Mouse (Mus musculus) embryonic facial prominence, embryonic 11.5 days (tissue): ENCODE data around the gene Rrp1. TPM values are rescaled to one million over a fixed set of nuclear protein-coding genes. Genes with fewer than 3 reads are reported as not detected.

Experiments
- ATAC-seq: fragments of 200-750 bp; cut with Nextera tagmentation; replicated peaks from 2 replicates; pipeline ENCODE4 v1.8.0; 2017; ENCODE audit warnings: low read depth; ENCODE audit not compliant: insufficient number of reproducible peaks, low FRiP score, low TSS enrichment
- DNase-seq: peaks from one replicate; pipeline ENCODE4 v3.0.0-alpha.2; 2015; ENCODE audit warnings: low spot score
- H3K27ac ChIP-seq: fragments of 300-500 bp; sonication (generic); replicated peaks from 2 replicates; pipeline ENCODE4 v1.5.1; 2014; ENCODE audit warnings: mild to moderate bottlenecking, low read depth, low read length, control low read depth
- H3K27me3 ChIP-seq: fragments of 300-500 bp; sonication (generic); 2 replicates; pipeline ENCODE4 v1.6.1; 2014; ENCODE audit warnings: mild to moderate bottlenecking, low read length, moderate library complexity, mixed read lengths; ENCODE audit not compliant: control insufficient read depth, insufficient read depth
- H3K36me3 ChIP-seq: fragments of 300-500 bp; sonication (generic); replicated peaks from 2 replicates; pipeline ENCODE4 v1.6.1; 2014; ENCODE audit warnings: low read depth, mild to moderate bottlenecking, low read length, moderate library complexity, mixed read lengths; ENCODE audit not compliant: control insufficient read depth, insufficient read depth
- H3K4me1 ChIP-seq: fragments of 300-500 bp; sonication (generic); 2 replicates; pipeline ENCODE4 v1.6.1; 2014; ENCODE audit warnings: low read length, mixed read lengths; ENCODE audit not compliant: control insufficient read depth, insufficient read depth
- H3K4me2 ChIP-seq: fragments of 300-500 bp; sonication (generic); 2 replicates; pipeline ENCODE4 v1.6.1; 2014; ENCODE audit warnings: low read depth, mild to moderate bottlenecking, control low read depth, low read length, moderate library complexity
- H3K4me3 ChIP-seq: fragments of 300-500 bp; sonication (generic); 2 replicates; pipeline ENCODE4 v1.5.1; 2014; ENCODE audit warnings: low read depth, low read length, control low read depth
- H3K9ac ChIP-seq: fragments of 300-500 bp; sonication (generic); replicated peaks from 2 replicates; pipeline ENCODE4 v1.6.1; 2014; ENCODE audit warnings: mild to moderate bottlenecking, control low read depth, low read length
- H3K9me3 ChIP-seq: fragments of 300-500 bp; sonication (generic); replicated peaks from 2 replicates; pipeline ENCODE4 v1.6.1; 2016; ENCODE audit warnings: mild to moderate bottlenecking, low read length, inconsistent platforms, mixed read lengths; ENCODE audit not compliant: control insufficient read depth
- WGBS: fragments of 180-500 bp; shearing (Covaris S2); extraction: QIAGEN DNeasy Blood & Tissue Kit; methylation state at CpG from one replicate; pipeline ENCODE4 v1.1.7; 2014; 5-methylcytosine and 5-hydroxymethylcytosine counted together
- polyA plus RNA-seq: library from polyadenylated mRNA; unstranded; fragments of >200 nt; fragmentation: Nextera tagmentation; extraction: Ambion mirVana; gene quantifications from 2 replicates; pipeline ENCODE4 v1.2.1, GENCODE M21; 2014

Gene Rrp1
- polyA plus RNA-seq, 1 experiment from 2014 or later = 225 TPM

DNA sequence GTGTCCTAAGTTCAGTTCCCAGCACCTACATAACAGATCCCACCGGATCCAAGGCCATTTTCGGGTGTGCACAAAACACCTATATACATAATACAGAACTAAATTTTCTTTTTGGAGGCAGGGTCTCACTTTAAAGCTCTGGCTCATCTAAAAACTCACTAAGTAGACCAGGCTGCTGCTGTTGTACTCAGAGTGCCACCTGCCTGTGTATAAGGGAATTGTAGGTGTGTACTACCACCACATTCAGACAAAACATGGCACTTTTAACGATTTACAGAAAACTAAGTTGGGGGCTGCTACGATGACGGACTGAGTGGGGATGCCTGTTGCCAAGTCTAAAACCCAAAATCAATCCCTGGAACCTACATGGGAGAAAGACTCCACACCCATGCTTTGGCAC, 37.9 kb upstream of the Rrp1 start:
- H3K27me3 ChIP-seq = no peaks in the 10 kb centered on the region
- 92% methylated on average over 5 of the region's 5 CpGs for WGBS
- H3K4me3 ChIP-seq = no peak overlapping the region
- H3K36me3 ChIP-seq = no peaks in the 10 kb centered on the region
- H3K4me1 ChIP-seq = no peaks in the 10 kb centered on the region
- no peak overlapping the region for H3K27ac ChIP-seq
- no peak overlapping the region for H3K9ac ChIP-seq
- no peak overlapping the region for H3K4me2 ChIP-seq
- ATAC-seq = no peak
- DNase-seq = no peak
- no peaks in the 10 kb centered on the region for H3K9me3 ChIP-seq

DNA sequence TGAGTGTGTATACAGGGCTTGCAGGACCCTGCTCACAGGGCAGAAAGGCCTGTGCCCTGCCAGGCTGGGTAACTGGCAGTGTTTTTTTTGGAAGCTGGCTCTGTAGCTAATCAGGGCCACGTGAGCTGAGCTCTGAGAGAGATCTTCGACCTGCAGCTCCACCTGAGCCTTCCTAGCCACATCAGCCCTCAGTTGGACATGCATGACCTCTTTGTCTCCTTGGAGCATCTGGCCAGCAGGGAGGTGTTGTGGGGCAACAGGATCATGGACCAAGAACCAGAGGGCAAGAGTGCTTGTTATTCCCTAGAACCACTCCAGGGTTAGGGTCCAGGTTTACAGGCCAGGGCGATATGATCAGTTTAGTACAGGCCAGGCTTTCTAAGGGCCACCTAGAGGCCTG, 34.6 kb upstream of the Rrp1 start:
- H3K27me3 ChIP-seq = no peaks in the 10 kb centered on the region
- no peak for DNase-seq
- H3K9ac ChIP-seq = no peak overlapping the region
- no peak overlapping the region for H3K27ac ChIP-seq
- H3K9me3 ChIP-seq = no peaks in the 10 kb centered on the region
- H3K4me3 ChIP-seq = no peak overlapping the region
- no peaks in the 10 kb centered on the region; the same call in 1 of the 2 replicates for H3K36me3 ChIP-seq
- no peaks in the 10 kb centered on the region for H3K4me1 ChIP-seq
- no peak overlapping the region for H3K4me2 ChIP-seq
- 83% methylated on average over 3 of the region's 3 CpGs for WGBS
- no peak for ATAC-seq

- Histone ChIP-seq H3K9ac (no peak overlapping the region), H3K36me3 (no peaks in the 10 kb centered on the region; the same call in 1 of the 2 replicates), H3K4me1 (no peaks in the 10 kb centered on the region), H3K9me3 (no peaks in the 10 kb centered on the region), H3K4me3 (no peak overlapping the region), H3K27ac (no peak overlapping the region), H3K27me3 (no peaks in the 10 kb centered on the region), H3K4me2 (no peak overlapping the region)
- ATAC-seq = no peak
- 97% methylated on average over 3 of the region's 3 CpGs for WGBS
- DNase-seq = no peak
Measured at GRCm38 (mm10) chr10:78446195-78446594, 33.4 kb upstream of the Rrp1 start.

- Histone ChIP-seq H3K9me3 (no peaks in the 10 kb centered on the region), H3K36me3 (no peaks in the 10 kb centered on the region; the same call in 1 of the 2 replicates), H3K27ac (no peak overlapping the region), H3K4me3 (no peak overlapping the region), H3K4me1 (no peaks in the 10 kb centered on the region), H3K9ac (no peak overlapping the region), H3K4me2 (no peak overlapping the region), H3K27me3 (no peaks in the 10 kb centered on the region)
- WGBS = 90% methylated on average over 3 of the region's 3 CpGs
- no peak for DNase-seq
- no peak for ATAC-seq
Measured at GRCm38 (mm10) chr10:78442292-78442691, 29.4 kb upstream of the Rrp1 start.

DNA sequence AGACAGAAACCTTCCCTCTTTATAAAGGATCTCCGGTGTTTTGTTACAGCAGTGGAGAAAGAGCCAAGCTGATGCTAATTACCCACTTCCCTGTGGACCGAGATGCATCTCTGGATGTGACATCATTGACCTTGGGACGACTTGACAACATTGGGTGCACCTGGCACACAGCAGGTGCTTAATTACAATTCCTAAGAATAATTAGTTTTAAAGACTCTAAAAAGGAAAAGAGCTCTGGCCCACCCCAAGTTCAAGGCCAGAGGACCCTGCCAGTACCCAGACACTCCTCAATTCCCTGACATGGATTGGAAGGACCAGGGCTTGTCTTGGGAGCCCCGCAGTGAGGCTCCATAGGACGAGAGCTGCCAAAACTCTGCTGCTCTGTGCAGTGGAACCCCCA, 28.8 kb upstream of the Rrp1 start:
- Histone ChIP-seq H3K36me3 (no peaks in the 10 kb centered on the region; the same call in 1 of the 2 replicates), H3K9me3 (no peaks in the 10 kb centered on the region), H3K9ac (no peak overlapping the region), H3K4me1 (no peaks in the 10 kb centered on the region), H3K4me2 (no peak overlapping the region), H3K27me3 (no peaks in the 10 kb centered on the region), H3K27ac (no peak overlapping the region), H3K4me3 (no peak overlapping the region)
- no peak for ATAC-seq
- WGBS = 81% methylated on average over 5 of the region's 5 CpGs
- DNase-seq = no peak

DNA sequence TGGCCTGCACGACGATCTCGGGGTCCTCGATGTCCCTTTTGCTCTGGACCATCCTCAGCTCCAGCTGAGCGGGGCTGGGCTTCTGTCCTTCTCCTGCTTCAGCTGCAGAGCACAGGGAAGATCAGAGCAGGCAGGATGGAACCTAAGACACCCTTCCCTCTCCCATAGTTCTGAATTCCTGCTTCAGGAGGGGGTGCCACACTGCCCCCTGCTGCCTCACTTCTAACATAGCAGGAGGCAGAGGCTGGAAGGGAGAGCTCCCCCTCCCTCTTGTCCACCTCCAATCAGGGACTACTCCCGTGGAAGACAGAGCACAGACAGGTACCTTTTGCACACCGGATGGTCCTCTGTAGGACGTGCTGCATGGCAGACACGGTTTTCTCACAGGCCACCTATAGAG, 28.0 kb upstream of the Rrp1 start:
- WGBS = 63% methylated on average over 9 of the region's 9 CpGs
- ATAC-seq = no peak
- Histone ChIP-seq H3K36me3 (no peaks in the 10 kb centered on the region; the same call in 1 of the 2 replicates), H3K4me2 (no peak overlapping the region), H3K9me3 (no peaks in the 10 kb centered on the region), H3K4me3 (no peak overlapping the region), H3K27me3 (no peaks in the 10 kb centered on the region), H3K27ac (no peak overlapping the region), H3K9ac (no peak overlapping the region), H3K4me1 (no peaks in the 10 kb centered on the region)
- peak; percentile 41 for DNase-seq

DNA sequence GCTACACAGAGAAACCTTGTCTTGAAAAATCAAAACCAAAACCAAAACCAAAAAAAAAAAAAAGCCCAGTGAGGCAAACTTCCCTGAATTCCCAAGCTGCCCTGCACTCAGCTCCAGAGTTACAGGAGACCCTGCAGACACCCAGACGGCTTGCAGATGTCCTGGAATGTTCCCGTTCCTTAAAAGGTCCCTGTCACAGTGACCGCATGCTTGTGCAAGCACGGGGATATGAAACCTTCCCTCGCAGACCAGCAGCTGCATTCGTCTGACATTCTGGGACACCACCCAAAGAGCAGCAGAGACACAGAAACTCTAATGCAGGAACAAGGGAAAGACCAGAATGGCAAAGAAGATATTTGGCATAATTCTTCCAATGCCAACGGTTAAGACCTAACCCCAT, 27.1 kb upstream of the Rrp1 start:
- H3K9me3 ChIP-seq = no peaks in the 10 kb centered on the region
- H3K4me3 ChIP-seq = no peak overlapping the region
- no peak for DNase-seq
- no peak overlapping the region for H3K9ac ChIP-seq
- 90% methylated on average over 7 of the region's 7 CpGs for WGBS
- H3K4me2 ChIP-seq = no peak overlapping the region
- H3K27me3 ChIP-seq = no peaks in the 10 kb centered on the region
- no peaks in the 10 kb centered on the region; the same call in 1 of the 2 replicates for H3K36me3 ChIP-seq
- no peak overlapping the region for H3K27ac ChIP-seq
- no peak for ATAC-seq
- no peaks in the 10 kb centered on the region for H3K4me1 ChIP-seq

DNA sequence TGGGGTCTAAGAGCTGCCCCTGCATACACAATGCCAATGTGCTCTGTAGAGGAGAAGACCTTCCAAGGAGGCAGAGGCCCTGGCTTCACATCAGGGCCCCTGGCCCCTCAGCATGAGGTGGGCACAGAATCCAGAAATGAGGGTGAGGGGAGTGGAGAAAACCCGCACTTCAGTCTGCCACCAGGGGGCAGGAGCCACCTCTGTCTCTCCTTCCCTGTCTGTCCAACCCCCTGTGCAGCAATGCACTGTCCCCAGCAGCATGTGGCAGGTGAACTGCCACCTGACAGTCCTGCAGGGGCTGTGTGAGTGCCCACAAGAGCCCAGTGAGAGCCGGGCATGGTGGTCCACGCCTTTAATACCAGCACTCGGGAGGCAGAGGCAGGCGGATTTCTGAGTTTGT, 26.7 kb upstream of the Rrp1 start:
- H3K4me3 ChIP-seq = no peak overlapping the region
- 64% methylated on average over 5 of the region's 5 CpGs for WGBS
- H3K9ac ChIP-seq = no peak overlapping the region
- no peak overlapping the region for H3K27ac ChIP-seq
- H3K9me3 ChIP-seq = no peaks in the 10 kb centered on the region
- peak; percentile 38 for DNase-seq
- no peak overlapping the region for H3K4me2 ChIP-seq
- ATAC-seq = no peak
- H3K27me3 ChIP-seq = no peaks in the 10 kb centered on the region
- no peaks in the 10 kb centered on the region for H3K4me1 ChIP-seq
- no peaks in the 10 kb centered on the region; the same call in 1 of the 2 replicates for H3K36me3 ChIP-seq
